Mouse (Mus musculus) hindbrain, postnatal 0 days (tissue): ENCODE results near the gene Lrba. TPM values are rescaled to one million over a fixed set of nuclear protein-coding genes. Genes with fewer than 3 reads are reported as not detected.

Experiments used
- ATAC-seq: fragments of 200-750 bp; cut with Nextera tagmentation; 2 replicates; pipeline ENCODE4 v1.8.0; 2017; ENCODE audit warnings: mild to moderate bottlenecking, moderate TSS enrichment, moderate library complexity
- DNase-seq: peaks from one replicate; pipeline ENCODE4 v3.0.0-alpha.2; 2015; ENCODE audit warnings: low spot score
- H3K27ac ChIP-seq: fragments of 300-500 bp; sonication (generic); 2 replicates; pipeline ENCODE4 v1.5.1; 2014; ENCODE audit warnings: mild to moderate bottlenecking
- H3K27me3 ChIP-seq: fragments of 300-500 bp; sonication (generic); 2 replicates; pipeline ENCODE4 v1.6.1; 2014; ENCODE audit warnings: low read length, mixed read lengths; ENCODE audit not compliant: insufficient read depth
- H3K36me3 ChIP-seq: fragments of 300-500 bp; sonication (generic); 2 replicates; pipeline ENCODE4 v1.6.1; 2014; ENCODE audit warnings: low read length, mixed read lengths; ENCODE audit not compliant: insufficient read depth
- H3K4me1 ChIP-seq: fragments of 300-500 bp; sonication (generic); 2 replicates; pipeline ENCODE4 v1.6.1; 2014; ENCODE audit warnings: antibody characterized with exemption, low read length, mixed read lengths; ENCODE audit not compliant: insufficient read depth
- H3K4me2 ChIP-seq: fragments of 300-500 bp; sonication (generic); 2 replicates; pipeline ENCODE4 v1.6.1; 2014; ENCODE audit warnings: low read depth, mild to moderate bottlenecking, low read length, moderate library complexity, mixed read lengths
- H3K4me3 ChIP-seq: fragments of 300-500 bp; sonication (generic); 2 replicates; pipeline ENCODE4 v1.5.1; 2014; ENCODE audit warnings: low read length
- H3K9ac ChIP-seq: fragments of 300-500 bp; sonication (generic); replicated peaks from 2 replicates; pipeline ENCODE4 v1.6.1; 2014; ENCODE audit warnings: mild to moderate bottlenecking, low read length, moderate library complexity, mixed read lengths
- H3K9me3 ChIP-seq: fragments of 300-500 bp; sonication (generic); 2 replicates; pipeline ENCODE4 v1.6.1; 2016; ENCODE audit warnings: low read length, mixed read lengths
- CTCF ChIP-seq: IDR thresholded peaks from 2 replicates; pipeline ENCODE4 v1.5.1; 2016; ENCODE audit warnings: antibody characterized with exemption, control low read depth, low read depth
- WGBS: fragments of 180-500 bp; shearing (Covaris S2); extraction: QIAGEN DNeasy Blood & Tissue Kit; methylation state at CpG from one replicate; pipeline ENCODE4 v1.1.7; 2014; 5-methylcytosine and 5-hydroxymethylcytosine counted together
- polyA plus RNA-seq: library from polyadenylated mRNA; unstranded; fragments of >200 nt; fragmentation: Nextera tagmentation; extraction: Ambion mirVana; gene quantifications from 2 replicates; pipeline ENCODE4 v1.2.1, GENCODE M21; 2015
- total RNA-seq: library from RNA; depleted of rRNA; stranded (reverse); fragments of >200 nt; gene quantifications from 2 replicates; pipeline ENCODE4 v1.2.3, GENCODE M21; 2014

The Lrba gene
- total and polyA plus RNA-seq, 2 experiments from 2014 or later = 5.5 to 36.6 TPM

GRCm38 (mm10) chr3:86253791-86254190 is 29.3 kb downstream of the Lrba start:
- Histone ChIP-seq H3K4me3 (no peak overlapping the region), H3K4me1 (no peaks in the 10 kb centered on the region), H3K9ac (no peak overlapping the region), H3K36me3 (no peaks in the 10 kb centered on the region), H3K4me2 (no peak overlapping the region), H3K27me3 (no peaks in the 10 kb centered on the region), H3K27ac (no peak overlapping the region), H3K9me3 (no peaks in the 10 kb centered on the region)
- 67% methylated on average over 1 of the region's 1 CpGs for WGBS
- DNase-seq = no peak
- no peak for ATAC-seq
- TF ChIP-seq CTCF = no peak

- Histone ChIP-seq H3K9me3 (no peaks in the 10 kb centered on the region), H3K27me3 (no peaks in the 10 kb centered on the region), H3K4me2 (no peak overlapping the region), H3K36me3 (no peaks in the 10 kb centered on the region), H3K4me1 (no peaks in the 10 kb centered on the region), H3K4me3 (no peak overlapping the region), H3K9ac (no peak overlapping the region), H3K27ac (no peak overlapping the region)
- ATAC-seq = peak; percentile 74
- 4% methylated on average over 1 of the region's 1 CpGs for WGBS
- DNase-seq = peak; percentile 83
- peak; percentile 85 for TF ChIP-seq CTCF
Measured at GRCm38 (mm10) chr3:86268074-86268702, 43.7 kb downstream of the Lrba start.

GRCm38 (mm10) chr3:86275651-86276050 is 51.2 kb downstream of the Lrba start:
- H3K27ac ChIP-seq = no peak overlapping the region

GRCm38 (mm10) chr3:86291326-86291725 is 66.8 kb downstream of the Lrba start:
- H3K27me3 ChIP-seq = no peaks in the 10 kb centered on the region
- DNase-seq (no peak), ATAC-seq (no peak)
- no peak overlapping the region for H3K4me2 ChIP-seq
- no peak overlapping the region for H3K27ac ChIP-seq
- H3K9ac ChIP-seq = no peak overlapping the region
- no peak overlapping the region for H3K4me3 ChIP-seq
- WGBS = 36% methylated on average over 8 of the region's 8 CpGs
- no peaks in the 10 kb centered on the region for H3K4me1 ChIP-seq
- no peaks in the 10 kb centered on the region for H3K9me3 ChIP-seq
- TF ChIP-seq CTCF = no peak
- no peaks in the 10 kb centered on the region for H3K36me3 ChIP-seq

More at GRCm38 (mm10) chr3:86275651-86276050, 51.2 kb downstream of the Lrba start:
- Histone ChIP-seq H3K4me2 (no peak overlapping the region), H3K36me3 (no peaks in the 10 kb centered on the region), H3K9ac (no peak overlapping the region), H3K27me3 (no peaks in the 10 kb centered on the region), H3K4me3 (no peak overlapping the region), H3K9me3 (no peaks in the 10 kb centered on the region), H3K4me1 (no peaks in the 10 kb centered on the region)
- WGBS = 93% methylated on average over 1 of the region's 1 CpGs
- no peak for ATAC-seq
- no peak for DNase-seq
- TF ChIP-seq CTCF = no peak

- DNase-seq = no peak
- no peak overlapping the region for H3K9ac ChIP-seq
- H3K4me2 ChIP-seq = no peak overlapping the region
- no peak overlapping the region for H3K27ac ChIP-seq
- WGBS = 94% methylated on average over 1 of the region's 1 CpGs
- H3K36me3 ChIP-seq = no peaks in the 10 kb centered on the region
- no peaks in the 10 kb centered on the region for H3K27me3 ChIP-seq
- no peak for ATAC-seq
- no peaks in the 10 kb centered on the region for H3K9me3 ChIP-seq
- H3K4me1 ChIP-seq = no peaks in the 10 kb centered on the region
- TF ChIP-seq CTCF = no peak
- H3K4me3 ChIP-seq = no peak overlapping the region
Measured at GRCm38 (mm10) chr3:86294866-86295265, 70.4 kb downstream of the Lrba start.

- 52% methylated on average over 8 of the region's 8 CpGs for WGBS
- no peak for DNase-seq
- H3K27ac ChIP-seq = no peak overlapping the region
- no peaks in the 10 kb centered on the region for H3K9me3 ChIP-seq
- H3K9ac ChIP-seq = no peak overlapping the region
- ATAC-seq = no peak
- no peak for TF ChIP-seq CTCF
- H3K27me3 ChIP-seq = no peaks in the 10 kb centered on the region
- no peak overlapping the region for H3K4me3 ChIP-seq
- H3K4me2 ChIP-seq = no peak overlapping the region
- no peaks in the 10 kb centered on the region for H3K4me1 ChIP-seq
- no peaks in the 10 kb centered on the region for H3K36me3 ChIP-seq
Measured at GRCm38 (mm10) chr3:86296214-86296613, 71.7 kb downstream of the Lrba start.

- Histone ChIP-seq H3K4me1 (no peaks in the 10 kb centered on the region), H3K27me3 (no peaks in the 10 kb centered on the region), H3K9me3 (no peaks in the 10 kb centered on the region), H3K36me3 (0 out of 2 replicates have a peak, but pooled peaks cover 8% of the 10 kb centered on the region), H3K4me3 (no peak overlapping the region), H3K4me2 (no peak overlapping the region), H3K27ac (no peak overlapping the region), H3K9ac (no peak overlapping the region)
- ATAC-seq = no peak
- DNase-seq = no peak
- 78% methylated on average over 2 of the region's 2 CpGs for WGBS
- no peak for TF ChIP-seq CTCF
Measured at GRCm38 (mm10) chr3:86308833-86309232, 84.4 kb downstream of the Lrba start.
